Mouse (Mus musculus): ENCODE measurements around the gene Itsn1. TPM values are rescaled to one million over a fixed set of nuclear protein-coding genes. Genes with fewer than 3 reads are reported as not detected.
A peak's percentile ranks its signal among the peaks of the same experiment; 100 is the strongest.

Gene Itsn1
- total and polyA plus RNA-seq, 2 experiments from 2014 or later: 33.6 to 69.5 TPM

DNA sequence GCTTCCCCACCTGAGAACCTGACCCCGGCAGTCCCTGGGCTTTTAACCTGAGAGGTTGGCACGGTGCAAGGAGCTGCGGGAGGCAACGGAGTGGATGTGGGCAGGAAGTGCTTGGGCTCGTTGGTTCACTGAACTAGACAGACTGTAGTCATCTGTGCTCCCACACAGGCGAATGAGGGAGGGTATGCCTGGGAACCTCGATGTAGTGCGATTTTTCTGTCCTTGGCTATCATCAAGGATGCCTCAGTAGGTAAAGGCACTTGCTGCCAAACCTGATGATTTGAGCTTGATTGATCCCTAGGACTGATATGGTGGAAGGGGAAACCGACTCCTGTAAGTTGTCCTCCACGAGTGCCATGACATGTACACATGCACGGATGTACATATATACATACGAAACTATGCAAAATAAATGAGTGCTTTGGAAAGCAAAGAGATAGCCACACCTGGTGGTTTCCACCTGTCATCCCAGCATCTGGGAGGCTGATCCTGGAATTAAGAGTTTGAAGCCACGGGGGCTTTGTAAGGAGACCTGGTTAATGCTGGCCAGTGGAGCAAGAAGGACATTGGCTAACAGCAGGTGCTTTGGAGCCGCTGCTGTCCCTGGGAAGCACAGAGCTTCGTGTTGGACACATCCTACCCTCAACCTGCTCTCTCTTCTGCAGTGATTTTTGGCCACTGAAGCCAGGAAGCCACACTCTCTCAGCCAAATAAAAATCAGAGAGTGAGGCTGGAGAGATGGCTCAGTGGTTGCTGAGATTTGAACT lies 180.7 kb downstream of the Itsn1 start:
- H3K4me1 ChIP-seq (ENCODE audit: insufficient read depth, low read length): no peaks in the 10 kb centered on the region
- WGBS: 89% methylated on average over 15 of the region's 15 CpGs
- peaks cover 7% of the 10 kb centered on the region; the same call in 1 of the 2 replicates for H3K36me3 ChIP-seq (ENCODE audit: insufficient read depth, low read length)
- no peak overlapping the region for H3K4me3 ChIP-seq (ENCODE audit: low read length)
- H3K9me3 ChIP-seq (ENCODE audit: low read length): no peaks in the 10 kb centered on the region
- no peak overlapping the region for H3K9ac ChIP-seq (replicated peaks; ENCODE audit: low read length)
- no peaks in the 10 kb centered on the region for H3K27me3 ChIP-seq (ENCODE audit: insufficient read depth, low read length)
- ATAC-seq: no peak; the same call in 1 of the 2 replicates
- H3K4me2 ChIP-seq (ENCODE audit: low read depth, low read length): no peak overlapping the region
- no peak for DNase-seq (ENCODE audit: low spot score)
- no peak for TF ChIP-seq CTCF (IDR thresholded peaks at IDR 0.05; ENCODE audit: low read depth)
- H3K27ac ChIP-seq: no peak overlapping the region

- Histone ChIP-seq H3K4me3 (ENCODE audit: low read length) (no peak overlapping the region), H3K4me1 (ENCODE audit: insufficient read depth, low read length) (0 out of 2 replicates have a peak, but pooled peaks cover 3% of the 10 kb centered on the region), H3K4me2 (ENCODE audit: low read depth, low read length) (peak overlapping the region; percentile 49), H3K27me3 (ENCODE audit: insufficient read depth, low read length) (no peaks in the 10 kb centered on the region), H3K9ac (replicated peaks; ENCODE audit: low read length) (peak overlapping the region; percentile 17; the same call in 1 of the 2 replicates), H3K9me3 (ENCODE audit: low read length) (no peaks in the 10 kb centered on the region), H3K36me3 (ENCODE audit: insufficient read depth, low read length) (peaks cover 2% of the 10 kb centered on the region), H3K27ac (peak overlapping the region; percentile 38)
- ATAC-seq: peak; percentile 87
- peak; percentile 94 for TF ChIP-seq CTCF (IDR thresholded peaks at IDR 0.05; ENCODE audit: low read depth)
- 16% methylated on average over 17 of the region's 17 CpGs for WGBS
- peak; percentile 90 for DNase-seq (ENCODE audit: low spot score)
These were observed 188.6 kb downstream of the Itsn1 start for GRCm38 (mm10) chr16:91917631-91918096.

DNA sequence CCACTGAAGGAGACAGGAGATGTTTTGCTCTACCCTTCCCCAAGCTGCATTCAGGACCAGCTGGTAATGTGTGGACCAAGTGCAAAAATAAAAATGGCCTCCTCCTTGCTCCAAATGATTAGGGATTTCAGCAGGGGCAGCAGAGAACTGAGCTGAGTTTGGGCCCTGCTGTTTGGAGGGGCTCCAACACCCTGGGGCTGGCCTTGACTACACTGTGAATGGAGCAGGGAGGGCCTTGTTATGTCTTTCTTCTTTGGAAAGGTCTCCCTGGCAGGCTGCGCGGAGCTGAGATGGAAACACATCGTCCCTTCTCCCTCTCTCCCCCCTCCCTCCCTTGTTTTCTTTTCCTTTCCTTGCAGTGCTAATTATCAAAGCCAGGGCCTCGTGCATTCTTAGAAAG lies 189.4 kb downstream of the Itsn1 start:
- 0 out of 2 replicates have a peak, but pooled peaks cover 3% of the 10 kb centered on the region for H3K4me1 ChIP-seq (ENCODE audit: insufficient read depth, low read length)
- H3K4me2 ChIP-seq (ENCODE audit: low read depth, low read length): no peak overlapping the region
- 33% methylated on average over 4 of the region's 4 CpGs for WGBS
- no peak overlapping the region for H3K9ac ChIP-seq (replicated peaks; ENCODE audit: low read length)
- peak; percentile 30; the same call in 1 of the 2 replicates for ATAC-seq
- H3K27ac ChIP-seq: peak overlapping the region; percentile 38; the same call in 1 of the 2 replicates
- H3K27me3 ChIP-seq (ENCODE audit: insufficient read depth, low read length): no peaks in the 10 kb centered on the region
- H3K9me3 ChIP-seq (ENCODE audit: low read length): no peaks in the 10 kb centered on the region
- peaks cover 9% of the 10 kb centered on the region for H3K36me3 ChIP-seq (ENCODE audit: insufficient read depth, low read length)
- TF ChIP-seq CTCF (IDR thresholded peaks at IDR 0.05; ENCODE audit: low read depth): no peak
- DNase-seq (ENCODE audit: low spot score): peak; percentile 58
- no peak overlapping the region for H3K4me3 ChIP-seq (ENCODE audit: low read length)

- H3K4me3 ChIP-seq (ENCODE audit: low read length): no peak overlapping the region
- no peaks in the 10 kb centered on the region for H3K9me3 ChIP-seq (ENCODE audit: low read length)
- peak overlapping the region; percentile 38; the same call in 1 of the 2 replicates for H3K27ac ChIP-seq
- H3K9ac ChIP-seq (replicated peaks; ENCODE audit: low read length): no peak overlapping the region
- no peak overlapping the region for H3K4me2 ChIP-seq (ENCODE audit: low read depth, low read length)
- no peak for ATAC-seq
- no peaks in the 10 kb centered on the region for H3K27me3 ChIP-seq (ENCODE audit: insufficient read depth, low read length)
- no peak for TF ChIP-seq CTCF (IDR thresholded peaks at IDR 0.05; ENCODE audit: low read depth)
- H3K4me1 ChIP-seq (ENCODE audit: insufficient read depth, low read length): 0 out of 2 replicates have a peak, but pooled peaks cover 3% of the 10 kb centered on the region
- WGBS: 56% methylated on average over 6 of the region's 6 CpGs
- DNase-seq (ENCODE audit: low spot score): no peak
- peaks cover 15% of the 10 kb centered on the region for H3K36me3 ChIP-seq (ENCODE audit: insufficient read depth, low read length)
These were observed 190.0 kb downstream of the Itsn1 start for GRCm38 (mm10) chr16:91919056-91919455.

DNA sequence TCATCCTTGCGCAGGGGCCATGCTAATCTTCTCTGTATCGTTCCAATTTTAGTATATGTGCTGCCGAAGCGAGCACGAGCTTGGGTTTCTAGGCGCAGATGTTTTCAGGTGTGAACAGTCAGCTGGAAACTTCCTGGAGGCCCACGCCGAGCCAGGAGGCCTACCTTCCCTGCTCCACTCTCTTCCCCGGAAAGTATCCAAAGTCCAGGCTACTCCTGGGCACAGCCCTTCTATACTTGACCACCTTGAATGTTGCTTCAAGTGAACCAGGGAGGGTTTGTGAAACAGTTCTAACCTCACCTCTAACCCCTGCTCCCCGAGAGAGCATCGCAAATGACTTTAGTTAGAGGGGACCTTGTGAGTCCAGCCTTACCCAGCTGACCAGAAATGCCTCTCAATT lies 192.3 kb downstream of the Itsn1 start:
- Histone ChIP-seq H3K36me3 (ENCODE audit: insufficient read depth, low read length) (peaks cover 36% of the 10 kb centered on the region), H3K4me3 (ENCODE audit: low read length) (no peak overlapping the region), H3K27me3 (ENCODE audit: insufficient read depth, low read length) (no peaks in the 10 kb centered on the region), H3K4me1 (ENCODE audit: insufficient read depth, low read length) (0 out of 2 replicates have a peak, but pooled peaks cover 3% of the 10 kb centered on the region), H3K4me2 (ENCODE audit: low read depth, low read length) (no peak overlapping the region), H3K9ac (replicated peaks; ENCODE audit: low read length) (no peak overlapping the region), H3K27ac (no peak overlapping the region), H3K9me3 (ENCODE audit: low read length) (no peaks in the 10 kb centered on the region)
- no peak for DNase-seq (ENCODE audit: low spot score)
- ATAC-seq: no peak
- TF ChIP-seq CTCF (IDR thresholded peaks at IDR 0.05; ENCODE audit: low read depth): no peak
- WGBS: 95% methylated on average over 11 of the region's 11 CpGs

GRCm38 (mm10) chr16:91922939-91923338 lies 193.9 kb downstream of the Itsn1 start:
- TF ChIP-seq CTCF (IDR thresholded peaks at IDR 0.05; ENCODE audit: low read depth): no peak
- H3K4me1 ChIP-seq (ENCODE audit: insufficient read depth, low read length): no peaks in the 10 kb centered on the region
- H3K9ac ChIP-seq (replicated peaks; ENCODE audit: low read length): no peak overlapping the region
- no peak overlapping the region for H3K4me2 ChIP-seq (ENCODE audit: low read depth, low read length)
- H3K36me3 ChIP-seq (ENCODE audit: insufficient read depth, low read length): peaks cover 52% of the 10 kb centered on the region
- no peaks in the 10 kb centered on the region for H3K27me3 ChIP-seq (ENCODE audit: insufficient read depth, low read length)
- ATAC-seq (no peak), DNase-seq (ENCODE audit: low spot score) (no peak)
- no peak overlapping the region for H3K27ac ChIP-seq
- 82% methylated on average over 8 of the region's 8 CpGs for WGBS
- H3K9me3 ChIP-seq (ENCODE audit: low read length): no peaks in the 10 kb centered on the region
- no peak overlapping the region for H3K4me3 ChIP-seq (ENCODE audit: low read length)

DNA sequence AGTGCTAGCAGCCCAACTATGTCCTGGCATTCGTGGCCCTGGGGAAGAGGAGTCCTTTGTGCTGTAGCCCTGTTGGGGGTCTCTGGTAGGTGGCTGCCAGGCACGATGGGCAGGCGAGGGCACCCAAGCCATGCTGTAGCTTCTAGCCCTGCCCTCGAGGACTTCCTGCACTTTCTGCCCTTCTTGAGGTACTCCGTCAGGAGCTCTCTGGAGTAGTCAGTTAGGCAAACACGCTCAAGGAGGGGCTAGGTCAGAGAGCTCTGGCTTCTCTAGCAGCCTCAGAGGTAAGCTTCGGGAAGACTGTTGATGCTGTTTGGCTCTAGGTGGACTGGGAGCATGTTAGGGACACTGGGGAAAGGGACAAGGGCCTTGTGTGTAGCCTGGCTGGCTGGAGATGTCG lies 195.3 kb downstream of the Itsn1 start:
- peaks cover 59% of the 10 kb centered on the region for H3K36me3 ChIP-seq (ENCODE audit: insufficient read depth, low read length)
- H3K9me3 ChIP-seq (ENCODE audit: low read length): no peaks in the 10 kb centered on the region
- H3K4me3 ChIP-seq (ENCODE audit: low read length): no peak overlapping the region
- no peak for TF ChIP-seq CTCF (IDR thresholded peaks at IDR 0.05; ENCODE audit: low read depth)
- DNase-seq (ENCODE audit: low spot score): no peak
- 87% methylated on average over 8 of the region's 8 CpGs for WGBS
- H3K4me1 ChIP-seq (ENCODE audit: insufficient read depth, low read length): no peaks in the 10 kb centered on the region
- ATAC-seq: 0 out of 2 replicates have a peak, but pooled peaks have one; percentile 2
- no peak overlapping the region for H3K4me2 ChIP-seq (ENCODE audit: low read depth, low read length)
- no peak overlapping the region for H3K27ac ChIP-seq
- H3K27me3 ChIP-seq (ENCODE audit: insufficient read depth, low read length): no peaks in the 10 kb centered on the region
- no peak overlapping the region for H3K9ac ChIP-seq (replicated peaks; ENCODE audit: low read length)
